Mouse (Mus musculus) limb, embryonic 15.5 days (tissue): Measurements from ENCODE around the gene Csk. TPM values are rescaled to one million over a fixed set of nuclear protein-coding genes. Genes with fewer than 3 reads are reported as not detected.
A peak's percentile ranks its signal among the peaks of the same experiment; 100 is the strongest.

Experiments used
- ATAC-seq: fragments of 200-750 bp; cut with Nextera tagmentation; 2 replicates; pipeline ENCODE4 v1.8.0; 2017; ENCODE audit warnings: low read depth, moderate TSS enrichment; ENCODE audit not compliant: insufficient number of reproducible peaks, low FRiP score, low TSS enrichment
- H3K27ac ChIP-seq: fragments of 300-500 bp; sonication (generic); 2 replicates; pipeline ENCODE4 v1.5.1; 2015; ENCODE audit warnings: moderate library complexity, mild to moderate bottlenecking, inconsistent platforms
- H3K27me3 ChIP-seq: fragments of 300-500 bp; sonication (generic); 2 replicates; pipeline ENCODE4 v1.6.1; 2015; ENCODE audit warnings: inconsistent platforms
- H3K36me3 ChIP-seq: fragments of 300-500 bp; sonication (generic); 2 replicates; pipeline ENCODE4 v1.6.1; 2015; ENCODE audit warnings: inconsistent platforms
- H3K4me1 ChIP-seq: fragments of 300-500 bp; sonication (generic); 2 replicates; pipeline ENCODE4 v1.6.1; 2015; ENCODE audit warnings: inconsistent platforms
- H3K4me2 ChIP-seq: fragments of 300-500 bp; sonication (generic); 2 replicates; pipeline ENCODE4 v1.6.1; 2015; ENCODE audit warnings: mild to moderate bottlenecking, inconsistent platforms
- H3K4me3 ChIP-seq: fragments of 300-500 bp; sonication (generic); 2 replicates; pipeline ENCODE4 v1.5.1; 2015; ENCODE audit warnings: mild to moderate bottlenecking, inconsistent platforms
- H3K9ac ChIP-seq: fragments of 300-500 bp; sonication (generic); 2 replicates; pipeline ENCODE4 v1.6.1; 2015; ENCODE audit warnings: inconsistent platforms
- H3K9me3 ChIP-seq: fragments of 300-500 bp; sonication (generic); 2 replicates; pipeline ENCODE4 v1.6.1; 2016; ENCODE audit warnings: inconsistent platforms
- WGBS: fragments of 180-500 bp; shearing (Covaris S2); methylation state at CpG from one replicate; pipeline ENCODE4 v1.1.7; 2015; 5-methylcytosine and 5-hydroxymethylcytosine counted together
- polyA plus RNA-seq: library from polyadenylated mRNA; unstranded; fragments of >200 nt; fragmentation: Nextera tagmentation; extraction: Ambion mirVana; gene quantifications from 2 replicates; pipeline ENCODE4 v1.2.1, GENCODE M21; 2015

The Csk gene
- polyA plus RNA-seq, 1 experiment from 2014 or later = 29.0 TPM

DNA sequence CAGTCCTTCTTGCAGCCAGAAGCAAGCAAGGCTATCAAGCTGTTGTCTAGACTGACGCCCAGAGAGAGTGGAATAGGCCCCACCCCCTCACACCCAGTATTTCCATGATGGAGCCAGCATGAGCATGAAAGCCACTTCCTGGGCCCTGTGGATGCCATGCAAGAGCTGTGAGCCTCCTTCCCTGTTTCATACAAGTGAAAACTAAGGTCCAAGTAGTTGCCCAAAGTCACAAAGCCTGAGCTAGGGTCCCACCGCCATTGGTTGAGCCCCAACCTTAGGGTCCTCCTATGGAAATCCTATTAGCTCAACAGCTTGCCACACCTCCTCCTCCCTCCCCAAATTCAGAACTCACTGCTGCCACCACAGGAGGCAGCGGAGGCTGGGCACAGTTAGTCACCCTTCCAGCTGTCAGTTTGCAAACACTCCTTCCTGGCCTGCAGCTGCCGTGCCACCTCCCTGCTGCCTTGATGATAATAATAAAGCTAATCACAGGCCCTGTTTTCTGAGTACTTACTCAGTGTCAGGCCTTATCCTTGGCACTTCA lies 19.9 kb downstream of the Csk start:
- Histone ChIP-seq H3K9ac (no peak overlapping the region), H3K4me1 (peaks cover 34% of the 10 kb centered on the region), H3K4me3 (no peak overlapping the region), H3K4me2 (no peak overlapping the region), H3K36me3 (peaks cover 30% of the 10 kb centered on the region), H3K9me3 (no peaks in the 10 kb centered on the region), H3K27ac (no peak overlapping the region), H3K27me3 (no peaks in the 10 kb centered on the region)
- no peak for ATAC-seq
- 38% methylated on average over 4 of the region's 4 CpGs for WGBS

DNA sequence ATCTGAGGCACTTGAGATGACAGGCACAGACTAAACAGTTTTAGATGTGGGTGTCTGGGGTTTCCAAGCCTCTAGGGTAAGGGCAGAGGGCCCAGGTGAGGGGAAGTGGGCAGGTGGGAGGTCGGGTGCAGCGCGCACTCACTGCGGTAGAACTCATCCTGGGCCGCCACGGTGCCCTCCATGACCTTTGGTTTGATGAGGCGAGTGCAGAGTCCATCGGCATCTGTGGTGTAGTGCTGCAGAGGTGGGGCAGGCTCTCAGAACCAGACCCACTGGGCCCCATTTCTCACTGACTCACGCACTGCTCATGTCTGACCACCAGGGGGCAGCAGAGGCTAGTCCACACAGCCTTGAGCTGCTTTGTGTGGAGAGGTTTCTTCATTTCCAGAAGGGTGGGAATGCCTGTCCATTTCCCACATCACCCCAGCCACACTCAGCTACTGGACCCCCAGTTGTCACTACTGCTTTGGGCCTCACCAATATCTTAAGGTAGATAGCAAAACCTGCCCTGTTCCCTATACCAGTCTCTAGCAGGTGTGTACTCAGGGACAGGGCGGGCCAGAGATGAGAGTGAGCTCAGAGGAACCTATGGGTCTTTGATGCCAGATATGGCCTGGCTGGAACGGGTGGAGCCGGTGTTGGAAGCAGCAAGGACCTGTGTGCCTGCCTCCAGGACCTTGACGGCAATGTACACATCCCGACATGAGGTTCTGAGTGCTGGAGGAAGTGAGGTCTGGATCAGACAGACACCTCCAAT lies 24.1 kb downstream of the Csk start:
- 64% methylated on average over 14 of the region's 14 CpGs for WGBS
- H3K27ac ChIP-seq = no peak overlapping the region
- H3K4me1 ChIP-seq = peaks cover 15% of the 10 kb centered on the region
- H3K9ac ChIP-seq = no peak overlapping the region
- no peaks in the 10 kb centered on the region for H3K9me3 ChIP-seq
- H3K4me3 ChIP-seq = no peak overlapping the region
- peaks cover 72% of the 10 kb centered on the region for H3K36me3 ChIP-seq
- H3K27me3 ChIP-seq = no peaks in the 10 kb centered on the region
- ATAC-seq = peak; percentile 31; the same call in 1 of the 2 replicates
- H3K4me2 ChIP-seq = no peak overlapping the region

GRCm38 (mm10) chr9:57628717-57629116 lies 24.7 kb downstream of the Csk start:
- no peak overlapping the region for H3K4me3 ChIP-seq
- peaks cover 11% of the 10 kb centered on the region for H3K4me1 ChIP-seq
- no peaks in the 10 kb centered on the region for H3K9me3 ChIP-seq
- WGBS = 90% methylated on average over 12 of the region's 12 CpGs
- H3K27me3 ChIP-seq = no peaks in the 10 kb centered on the region
- no peak overlapping the region for H3K9ac ChIP-seq
- no peak overlapping the region for H3K27ac ChIP-seq
- no peak for ATAC-seq
- peaks cover 75% of the 10 kb centered on the region for H3K36me3 ChIP-seq
- H3K4me2 ChIP-seq = no peak overlapping the region

- H3K36me3 ChIP-seq = peaks cover 75% of the 10 kb centered on the region
- ATAC-seq = no peak
- no peaks in the 10 kb centered on the region for H3K27me3 ChIP-seq
- no peaks in the 10 kb centered on the region for H3K9me3 ChIP-seq
- H3K9ac ChIP-seq = no peak overlapping the region
- WGBS = 88% methylated on average over 11 of the region's 11 CpGs
- H3K27ac ChIP-seq = no peak overlapping the region
- H3K4me3 ChIP-seq = no peak overlapping the region
- H3K4me2 ChIP-seq = no peak overlapping the region
- 0 out of 2 replicates have a peak, but pooled peaks cover 6% of the 10 kb centered on the region for H3K4me1 ChIP-seq
These were observed 25.5 kb downstream of the Csk start for GRCm38 (mm10) chr9:57627892-57628291.

DNA sequence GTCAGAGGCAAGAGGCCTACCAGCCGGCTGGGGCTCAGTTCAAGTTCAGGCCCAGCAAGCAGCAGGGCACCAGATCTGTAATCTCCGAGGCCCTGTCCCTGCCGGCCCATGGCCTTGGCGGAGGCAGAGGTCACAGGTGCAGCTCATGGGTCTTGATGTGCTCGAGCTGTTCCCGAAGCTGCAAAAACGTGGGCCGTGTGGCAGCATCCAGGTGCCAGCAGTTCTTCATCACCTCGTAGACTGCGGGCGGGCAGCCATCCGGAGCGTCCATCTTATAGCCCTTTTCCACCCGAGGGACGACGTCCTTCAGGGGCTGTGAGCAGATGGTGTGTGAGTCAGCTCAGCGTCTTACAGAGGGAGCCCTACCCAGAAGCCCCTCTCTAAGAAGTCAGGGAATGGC lies 26.2 kb downstream of the Csk start:
- WGBS = 90% methylated on average over 17 of the region's 17 CpGs
- Histone ChIP-seq H3K27ac (no peak overlapping the region), H3K36me3 (peaks cover 75% of the 10 kb centered on the region), H3K4me3 (no peak overlapping the region), H3K27me3 (no peaks in the 10 kb centered on the region), H3K9me3 (no peaks in the 10 kb centered on the region), H3K4me2 (no peak overlapping the region), H3K9ac (no peak overlapping the region), H3K4me1 (0 out of 2 replicates have a peak, but pooled peaks cover 6% of the 10 kb centered on the region)
- no peak for ATAC-seq

DNA sequence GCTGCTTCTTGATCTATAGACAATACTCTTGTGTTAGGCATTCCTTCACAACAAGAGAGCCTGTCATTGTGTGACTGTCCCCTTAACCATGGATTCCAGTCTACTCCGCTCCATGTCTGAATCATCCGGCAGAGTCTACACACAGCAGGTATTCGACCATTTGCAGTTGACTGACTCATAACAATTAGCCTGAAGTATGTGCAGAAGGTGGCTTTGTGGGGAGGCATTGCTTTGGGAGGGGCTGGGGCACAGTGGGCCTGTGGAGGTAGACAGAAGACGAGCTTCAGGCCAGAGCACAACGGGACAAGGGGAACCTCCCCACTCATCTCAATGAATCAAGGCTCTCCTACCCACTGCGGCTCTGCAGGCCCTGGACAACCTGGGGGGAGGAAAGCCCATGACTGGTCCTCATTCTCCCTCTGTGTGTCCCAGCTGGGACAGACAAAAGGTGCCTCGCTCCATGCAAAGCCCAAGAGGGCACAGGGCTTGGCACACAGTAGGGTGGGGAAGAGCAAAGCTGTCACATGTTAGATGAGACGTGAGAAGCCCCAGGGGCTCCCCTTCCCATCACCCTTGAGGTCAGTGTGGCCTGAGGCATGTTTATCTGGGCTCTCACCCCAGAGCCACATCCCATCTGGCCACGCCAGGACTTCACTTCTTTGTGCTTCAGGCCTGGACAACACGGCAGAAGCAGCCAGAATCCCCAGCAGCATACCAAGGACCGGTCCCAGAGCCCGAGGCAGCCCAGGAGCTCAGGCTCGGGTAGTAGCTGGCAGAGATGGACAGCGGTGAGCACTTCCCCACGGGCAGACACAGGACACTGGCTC lies 27.5 kb downstream of the Csk start:
- no peak overlapping the region for H3K9ac ChIP-seq
- H3K27ac ChIP-seq = no peak overlapping the region

DNA sequence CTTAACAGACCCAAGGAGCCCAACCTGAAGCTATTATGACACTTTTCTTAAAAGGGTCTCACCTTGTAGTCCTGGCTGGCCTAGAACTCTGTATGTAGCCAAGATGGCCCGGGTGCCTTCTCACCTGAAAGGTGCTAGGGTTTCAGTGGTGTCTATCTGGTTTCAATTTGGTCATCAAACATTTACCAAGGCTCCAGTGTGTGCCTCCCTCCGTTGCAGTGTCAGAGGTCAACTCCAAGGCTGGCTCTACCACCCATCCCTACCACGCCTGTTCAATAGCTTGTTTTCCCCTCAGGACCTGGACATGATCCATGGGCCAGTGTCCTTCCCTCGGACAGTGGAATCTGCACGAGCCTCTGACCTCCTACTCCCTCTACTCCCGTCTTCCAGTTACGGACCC lies 29.1 kb downstream of the Csk start:
- no peak overlapping the region for H3K9ac ChIP-seq
- no peak for ATAC-seq
- no peak overlapping the region for H3K4me3 ChIP-seq
- H3K4me2 ChIP-seq = no peak overlapping the region
- no peak overlapping the region for H3K27ac ChIP-seq
- H3K9me3 ChIP-seq = no peaks in the 10 kb centered on the region
- 83% methylated on average over 7 of the region's 7 CpGs for WGBS
- H3K4me1 ChIP-seq = 0 out of 2 replicates have a peak, but pooled peaks cover 2% of the 10 kb centered on the region
- H3K36me3 ChIP-seq = peaks cover 52% of the 10 kb centered on the region
- H3K27me3 ChIP-seq = no peaks in the 10 kb centered on the region

More for the DNA sequence above, 27.5 kb downstream of the Csk start:
- Histone ChIP-seq H3K4me2 (no peak overlapping the region), H3K4me3 (no peak overlapping the region), H3K36me3 (peaks cover 67% of the 10 kb centered on the region), H3K4me1 (0 out of 2 replicates have a peak, but pooled peaks cover 2% of the 10 kb centered on the region), H3K9me3 (no peaks in the 10 kb centered on the region), H3K27me3 (no peaks in the 10 kb centered on the region)
- ATAC-seq = no peak
- 78% methylated on average over 15 of the region's 15 CpGs for WGBS

- Histone ChIP-seq H3K27ac (no peak within 1 kb of the TSS), H3K36me3 (peaks cover 16% of the 10 kb centered on the region), H3K27me3 (no peaks in the 10 kb centered on the region), H3K4me3 (no peak within 1 kb of the TSS), H3K9me3 (no peaks in the 10 kb centered on the region), H3K9ac (no peak within 1 kb of the TSS), H3K4me2 (no peak within 1 kb of the TSS), H3K4me1 (0 out of 2 replicates have a peak, but pooled peaks cover 2% of the 10 kb centered on the region)
- ATAC-seq = no peak
- 87% methylated on average over 5 of the region's 5 CpGs for WGBS
These were observed 32.8 kb downstream of the Csk start, which contains the start of gene Lman1l for GRCm38 (mm10) chr9:57620674-57621073. TSS of gene Lman1l (minus strand) at chr9:57620774.

GRCm38 (mm10) chr9:57618854-57619253 lies 34.6 kb downstream of the Csk start:
- Histone ChIP-seq H3K36me3 (no peaks in the 10 kb centered on the region), H3K9ac (no peak overlapping the region), H3K4me2 (no peak overlapping the region), H3K27ac (no peak overlapping the region), H3K9me3 (no peaks in the 10 kb centered on the region), H3K4me3 (no peak overlapping the region), H3K27me3 (no peaks in the 10 kb centered on the region), H3K4me1 (0 out of 2 replicates have a peak, but pooled peaks cover 2% of the 10 kb centered on the region)
- ATAC-seq = no peak
- 68% methylated on average over 8 of the region's 8 CpGs for WGBS

GRCm38 (mm10) chr9:57617556-57618169 lies 35.8 kb downstream of the Csk start:
- Histone ChIP-seq H3K27ac (no peak overlapping the region), H3K4me1 (no peaks in the 10 kb centered on the region), H3K4me3 (no peak overlapping the region), H3K9ac (no peak overlapping the region), H3K36me3 (no peaks in the 10 kb centered on the region), H3K27me3 (no peaks in the 10 kb centered on the region), H3K4me2 (no peak overlapping the region), H3K9me3 (no peaks in the 10 kb centered on the region)
- no peak for ATAC-seq
- WGBS = 69% methylated on average over 8 of the region's 8 CpGs

- Histone ChIP-seq H3K27ac (no peak overlapping the region), H3K9ac (no peak overlapping the region), H3K9me3 (no peaks in the 10 kb centered on the region), H3K27me3 (no peaks in the 10 kb centered on the region), H3K4me3 (no peak overlapping the region), H3K4me1 (no peaks in the 10 kb centered on the region; the same call in 1 of the 2 replicates), H3K4me2 (no peak overlapping the region), H3K36me3 (no peaks in the 10 kb centered on the region)
- ATAC-seq = no peak
- WGBS = 74% methylated on average over 4 of the region's 4 CpGs
These were observed 38.6 kb downstream of the Csk start for GRCm38 (mm10) chr9:57614786-57615185.
